Mouse (Mus musculus) lung, adult 2 months (tissue): ENCODE measurements around the gene Fcgr4.

ENCODE experiments used
- CTCF ChIP-seq: fragments of 200-500 bp; IDR thresholded peaks from 2 replicates; pipeline ENCODE4 v1.5.1; 2011; ENCODE audit warnings: mild to moderate bottlenecking, low read length, control low read depth; ENCODE audit not compliant: insufficient read depth
- POLR2A ChIP-seq: fragments of 200-500 bp; IDR thresholded peaks from 2 replicates; pipeline ENCODE4 v1.6.1; 2011; ENCODE audit warnings: low read depth, mild to moderate bottlenecking, control low read depth, low read length, borderline replicate concordance; ENCODE audit errors: extremely low read depth

DNA sequence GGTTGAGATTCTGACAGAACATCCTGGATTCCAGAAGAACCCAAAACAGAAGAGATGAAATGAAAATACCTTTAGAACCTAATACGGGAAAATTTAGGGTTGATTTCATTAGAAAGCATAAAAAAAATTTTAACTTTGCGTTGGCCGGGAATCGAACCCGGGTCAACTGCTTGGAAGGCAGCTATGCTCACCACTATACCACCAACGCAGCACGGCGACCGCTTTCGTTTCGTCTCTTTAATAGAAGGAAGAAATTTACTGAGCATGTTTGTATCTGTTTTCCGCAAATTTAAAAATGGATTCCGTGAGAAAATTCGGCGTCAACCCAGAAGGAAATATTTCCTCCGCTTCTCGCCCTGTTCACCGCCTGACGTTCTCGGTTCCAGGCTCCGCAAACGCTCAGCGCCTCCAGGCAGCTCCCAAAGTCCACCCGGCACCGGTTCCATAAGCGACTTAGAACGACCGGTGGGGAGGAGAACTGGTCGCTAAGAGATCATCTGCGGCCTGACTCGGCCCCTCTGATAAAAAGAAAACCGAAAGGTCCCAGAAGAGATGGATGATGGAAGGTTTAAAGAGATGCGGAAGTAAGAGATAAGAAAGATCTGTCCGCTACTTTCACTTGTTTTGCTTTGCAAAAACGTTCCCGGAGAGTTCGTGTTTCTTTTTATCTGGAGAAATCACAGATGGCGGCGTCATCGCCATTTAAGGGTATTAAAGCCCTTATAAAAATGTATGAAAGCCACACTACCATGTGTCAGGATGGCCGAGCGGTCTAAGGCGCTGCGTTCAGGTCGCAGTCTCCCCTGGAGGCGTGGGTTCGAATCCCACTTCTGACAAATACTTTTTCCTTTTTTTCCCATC is 19.4 kb downstream of the Fcgr4 start:
- TF ChIP-seq CTCF (no peak), POLR2A (no peak)
